Mouse (Mus musculus) neural tube, embryonic 14.5 days (tissue): ENCODE data around the gene Rbms3. TPM values are rescaled to one million over a fixed set of nuclear protein-coding genes. Genes with fewer than 3 reads are reported as not detected.
A peak's percentile ranks its signal among the peaks of the same experiment; 100 is the strongest.

ENCODE experiments used
- ATAC-seq: fragments of 200-750 bp; cut with Nextera tagmentation; 2 replicates; pipeline ENCODE4 v1.8.0; 2017; ENCODE audit warnings: low read depth, mild to moderate bottlenecking, moderate TSS enrichment, moderate library complexity
- H3K27ac ChIP-seq: fragments of 300-500 bp; sonication (generic); 2 replicates; pipeline ENCODE4 v1.5.1; 2014; ENCODE audit warnings: low read depth, mild to moderate bottlenecking, control low read depth, low read length, moderate library complexity, mixed read lengths
- H3K27me3 ChIP-seq: fragments of 300-500 bp; sonication (generic); 2 replicates; pipeline ENCODE4 v1.6.1; 2014; ENCODE audit warnings: low read length; ENCODE audit not compliant: control insufficient read depth, insufficient read depth
- H3K36me3 ChIP-seq: fragments of 300-500 bp; sonication (generic); 2 replicates; pipeline ENCODE4 v1.6.1; 2014; ENCODE audit warnings: low read length, mixed read lengths; ENCODE audit not compliant: control insufficient read depth, insufficient read depth
- H3K4me1 ChIP-seq: fragments of 300-500 bp; sonication (generic); 2 replicates; pipeline ENCODE4 v1.6.1; 2014; ENCODE audit warnings: low read length; ENCODE audit not compliant: control insufficient read depth, insufficient read depth
- H3K4me2 ChIP-seq: fragments of 300-500 bp; sonication (generic); 2 replicates; pipeline ENCODE4 v1.6.1; 2014; ENCODE audit warnings: mild to moderate bottlenecking, low read depth, low read length, control low read depth
- H3K4me3 ChIP-seq: fragments of 300-500 bp; sonication (generic); 2 replicates; pipeline ENCODE4 v1.5.1; 2014; ENCODE audit warnings: low read depth, low read length, control low read depth, mixed read lengths
- H3K9ac ChIP-seq: fragments of 300-500 bp; sonication (generic); replicated peaks from 2 replicates; pipeline ENCODE4 v1.6.1; 2014; ENCODE audit warnings: low read depth, mild to moderate bottlenecking, control low read depth, low read length, mixed read lengths
- H3K9me3 ChIP-seq: fragments of 300-500 bp; sonication (generic); 2 replicates; pipeline ENCODE4 v1.6.1; 2016; ENCODE audit warnings: low read length; ENCODE audit not compliant: control insufficient read depth
- WGBS: fragments of 180-500 bp; shearing (Covaris S2); extraction: QIAGEN DNeasy Blood & Tissue Kit; methylation state at CpG from one replicate; pipeline ENCODE4 v1.1.7; 2014; 5-methylcytosine and 5-hydroxymethylcytosine counted together
- polyA plus RNA-seq: library from polyadenylated mRNA; unstranded; fragments of >200 nt; fragmentation: Nextera tagmentation; extraction: Ambion mirVana; gene quantifications from 2 replicates; pipeline ENCODE4 v1.2.1, GENCODE M21; 2014

The Rbms3 gene
- polyA plus RNA-seq, 1 experiment from 2014 or later = 79.5 TPM

GRCm38 (mm10) chr9:117246173-117246572, 383.5 kb downstream of the Rbms3 start:
- peaks cover 39% of the 10 kb centered on the region for H3K4me1 ChIP-seq

GRCm38 (mm10) chr9:117243365-117243764, 386.3 kb downstream of the Rbms3 start:
- H3K36me3 ChIP-seq = no peaks in the 10 kb centered on the region
- H3K9ac ChIP-seq = no peak overlapping the region
- no peak for ATAC-seq
- H3K4me1 ChIP-seq = peaks cover 25% of the 10 kb centered on the region; the same call in 1 of the 2 replicates
- 96% methylated on average over 7 of the region's 7 CpGs for WGBS
- 0 out of 2 replicates have a peak, but pooled peaks cover 3% of the 10 kb centered on the region for H3K9me3 ChIP-seq
- no peak overlapping the region for H3K4me2 ChIP-seq
- H3K27me3 ChIP-seq = no peaks in the 10 kb centered on the region
- H3K27ac ChIP-seq = no peak overlapping the region
- no peak overlapping the region for H3K4me3 ChIP-seq

More at GRCm38 (mm10) chr9:117246173-117246572, 383.5 kb downstream of the Rbms3 start:
- no peak for ATAC-seq
- H3K36me3 ChIP-seq = no peaks in the 10 kb centered on the region
- no peak overlapping the region for H3K4me3 ChIP-seq
- H3K27ac ChIP-seq = no peak overlapping the region
- 0 out of 2 replicates have a peak, but pooled peaks cover 3% of the 10 kb centered on the region for H3K9me3 ChIP-seq
- no peak overlapping the region for H3K9ac ChIP-seq
- no peak overlapping the region for H3K4me2 ChIP-seq
- H3K27me3 ChIP-seq = no peaks in the 10 kb centered on the region
- WGBS = 75% methylated on average over 12 of the region's 12 CpGs

GRCm38 (mm10) chr9:117234726-117235075, 395.0 kb downstream of the Rbms3 start:
- WGBS = 79% methylated on average over 6 of the region's 6 CpGs
- Histone ChIP-seq H3K36me3 (no peaks in the 10 kb centered on the region), H3K9me3 (no peaks in the 10 kb centered on the region), H3K27me3 (no peaks in the 10 kb centered on the region), H3K4me2 (no peak overlapping the region), H3K27ac (no peak overlapping the region), H3K9ac (no peak overlapping the region), H3K4me3 (no peak overlapping the region), H3K4me1 (no peaks in the 10 kb centered on the region)
- no peak for ATAC-seq

GRCm38 (mm10) chr9:117234065-117234725, 395.5 kb downstream of the Rbms3 start:
- Histone ChIP-seq H3K9me3 (no peaks in the 10 kb centered on the region), H3K27ac (no peak overlapping the region), H3K4me1 (no peaks in the 10 kb centered on the region), H3K4me3 (no peak overlapping the region), H3K4me2 (no peak overlapping the region), H3K9ac (no peak overlapping the region), H3K27me3 (no peaks in the 10 kb centered on the region), H3K36me3 (no peaks in the 10 kb centered on the region)
- no peak for ATAC-seq
- 94% methylated on average over 5 of the region's 5 CpGs for WGBS

- 88% methylated on average over 8 of the region's 8 CpGs for WGBS
- ATAC-seq = no peak
Observed at GRCm38 (mm10) chr9:117222741-117223140, 407.0 kb downstream of the Rbms3 start.

GRCm38 (mm10) chr9:117221481-117221880, 408.2 kb downstream of the Rbms3 start:
- H3K9me3 ChIP-seq = no peaks in the 10 kb centered on the region
- 76% methylated on average over 4 of the region's 4 CpGs for WGBS

More at GRCm38 (mm10) chr9:117222741-117223140, 407.0 kb downstream of the Rbms3 start:
- H3K4me2 ChIP-seq = no peak overlapping the region
- no peak overlapping the region for H3K27ac ChIP-seq
- H3K27me3 ChIP-seq = no peaks in the 10 kb centered on the region
- H3K4me1 ChIP-seq = no peaks in the 10 kb centered on the region
- 0 out of 2 replicates have a peak, but pooled peaks cover 3% of the 10 kb centered on the region for H3K36me3 ChIP-seq
- no peak overlapping the region for H3K4me3 ChIP-seq
- H3K9me3 ChIP-seq = no peaks in the 10 kb centered on the region
- H3K9ac ChIP-seq = no peak overlapping the region

GRCm38 (mm10) chr9:117216026-117216755, 413.5 kb downstream of the Rbms3 start:
- H3K9me3 ChIP-seq = no peaks in the 10 kb centered on the region
- no peak overlapping the region for H3K27ac ChIP-seq
- WGBS = 68% methylated on average over 9 of the region's 9 CpGs
- H3K9ac ChIP-seq = no peak overlapping the region
- H3K4me2 ChIP-seq = no peak overlapping the region
- H3K36me3 ChIP-seq = no peaks in the 10 kb centered on the region
- H3K27me3 ChIP-seq = no peaks in the 10 kb centered on the region
- ATAC-seq = peak; percentile 17; the same call in 1 of the 2 replicates
- H3K4me1 ChIP-seq = peaks cover 7% of the 10 kb centered on the region; the same call in 1 of the 2 replicates
- no peak overlapping the region for H3K4me3 ChIP-seq

More at GRCm38 (mm10) chr9:117221481-117221880, 408.2 kb downstream of the Rbms3 start:
- Histone ChIP-seq H3K27ac (no peak overlapping the region), H3K36me3 (0 out of 2 replicates have a peak, but pooled peaks cover 3% of the 10 kb centered on the region), H3K27me3 (no peaks in the 10 kb centered on the region), H3K4me2 (no peak overlapping the region), H3K4me1 (no peaks in the 10 kb centered on the region), H3K4me3 (no peak overlapping the region), H3K9ac (no peak overlapping the region)
- no peak for ATAC-seq

- Histone ChIP-seq H3K4me3 (no peak overlapping the region), H3K4me2 (no peak overlapping the region), H3K4me1 (peaks cover 7% of the 10 kb centered on the region; the same call in 1 of the 2 replicates), H3K27ac (no peak overlapping the region), H3K9ac (no peak overlapping the region), H3K27me3 (no peaks in the 10 kb centered on the region), H3K36me3 (no peaks in the 10 kb centered on the region), H3K9me3 (no peaks in the 10 kb centered on the region)
- ATAC-seq = no peak
- WGBS = 31% methylated on average over 4 of the region's 4 CpGs
Observed at GRCm38 (mm10) chr9:117212023-117212422, 417.7 kb downstream of the Rbms3 start.

GRCm38 (mm10) chr9:117210344-117210743, 419.4 kb downstream of the Rbms3 start:
- no peak overlapping the region for H3K27ac ChIP-seq

More at GRCm38 (mm10) chr9:117210344-117210743, 419.4 kb downstream of the Rbms3 start:
- no peaks in the 10 kb centered on the region for H3K36me3 ChIP-seq
- H3K27me3 ChIP-seq = no peaks in the 10 kb centered on the region
- ATAC-seq = no peak
- H3K4me2 ChIP-seq = no peak overlapping the region
- peaks cover 7% of the 10 kb centered on the region; the same call in 1 of the 2 replicates for H3K4me1 ChIP-seq
- H3K9me3 ChIP-seq = no peaks in the 10 kb centered on the region
- WGBS = 60% methylated on average over 2 of the region's 2 CpGs
- H3K9ac ChIP-seq = no peak overlapping the region
- no peak overlapping the region for H3K4me3 ChIP-seq
